In the genomic region with DNA sequence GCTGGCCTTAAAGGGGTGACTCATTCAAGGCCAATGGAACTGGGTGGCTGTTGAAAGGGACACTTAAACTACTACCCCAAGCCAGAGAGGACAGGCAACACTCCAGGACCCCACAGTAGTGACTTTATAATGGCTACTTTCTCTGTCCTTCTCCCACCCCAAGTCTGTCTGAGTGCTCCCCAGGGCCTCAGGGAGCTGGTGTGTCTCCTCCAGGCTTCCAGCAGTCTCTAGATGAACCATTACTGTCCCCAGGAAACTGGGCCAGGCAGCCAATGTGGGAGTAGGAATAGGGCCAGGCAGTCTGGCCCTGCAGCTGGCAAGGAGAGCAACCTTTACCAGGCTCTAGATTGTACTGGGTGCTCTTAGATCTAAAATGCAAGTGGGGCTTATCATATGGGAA, we compare ENCODE assay signal across 13 mouse cellular contexts. TPM values are rescaled to one million over a fixed set of nuclear protein-coding genes. Genes with fewer than 3 reads are reported as not detected.
DNase-seq lines count a peak whose midpoint lies in the region; ATAC-seq and TF ChIP-seq lines count a peak whose summit lies in the region.
"Had no signal": no experiment of that assay in that cellular context is flagged by ENCODE, and none has a peak within 500 bp of the region (broad histone marks: within the 10 kb centered on the region; RNA-seq: fewer than 3 reads in every experiment).

No protein-coding gene starts in this region.

- H3K4me3 ChIP-seq in lung, embryonic 14.5 days (ENCODE audit: low read depth, low read length) = no peak overlapping the region
- no peak overlapping the region for H3K4me3 ChIP-seq in heart, embryonic 10.5 days
- H3K4me3 ChIP-seq in limb, embryonic 15.5 days = no peak overlapping the region
- H3K4me3 ChIP-seq: neural tube, embryonic 13.5 days had no signal

- H3K4me1 ChIP-seq in lung, embryonic 14.5 days (ENCODE audit: insufficient read depth) = peaks cover 12% of the 10 kb centered on the region
- H3K4me1 ChIP-seq in heart, embryonic 10.5 days = peaks cover 36% of the 10 kb centered on the region
- peaks cover 40% of the 10 kb centered on the region for H3K4me1 ChIP-seq in limb, embryonic 15.5 days

- H3K27ac ChIP-seq in lung, embryonic 14.5 days (ENCODE audit: low read depth) = peak overlapping the region; percentile 86
- H3K27ac ChIP-seq in heart, embryonic 10.5 days = peak overlapping the region; percentile 87
- peak overlapping the region; percentile 74 for H3K27ac ChIP-seq in limb, embryonic 15.5 days

- H3K36me3 ChIP-seq in lung, embryonic 14.5 days (ENCODE audit: insufficient read depth) = no peaks in the 10 kb centered on the region
- no peaks in the 10 kb centered on the region for H3K36me3 ChIP-seq in heart, embryonic 10.5 days
- no peaks in the 10 kb centered on the region for H3K36me3 ChIP-seq in limb, embryonic 15.5 days
- H3K36me3 ChIP-seq: neural tube, embryonic 13.5 days had no signal

- peak; percentile 94 for DNase-seq in heart, adult 11 months
- DNase-seq in heart, postnatal 4 days = no peak
- no peak for DNase-seq in lung, embryonic 14.5 days
- no peak for DNase-seq in lung, postnatal 25 days (ENCODE audit: low spot score)
- no peak for DNase-seq in heart, embryonic 10.5 days (ENCODE audit: low spot score)
- no peak for DNase-seq in thymus, adult 18-20 months
- DNase-seq: right cerebral cortex, postnatal 4 days; thymus, postnatal 14 days had no signal

- TF ChIP-seq CTCF in lung, embryonic 14.5 days (IDR thresholded peaks at IDR 0.05; ENCODE audit: low read depth) = no peak

- no peak overlapping the region for H3K9ac ChIP-seq in lung, embryonic 14.5 days
- no peak overlapping the region for H3K9ac ChIP-seq in limb, embryonic 15.5 days

- no peaks in the 10 kb centered on the region for H3K27me3 ChIP-seq in lung, embryonic 14.5 days (ENCODE audit: insufficient read depth, low read length)
- H3K27me3 ChIP-seq in heart, embryonic 10.5 days (ENCODE audit: insufficient read depth, poor library complexity, severe bottlenecking) = no peaks in the 10 kb centered on the region
- no peaks in the 10 kb centered on the region for H3K27me3 ChIP-seq in limb, embryonic 15.5 days
- H3K27me3 ChIP-seq: neural tube, embryonic 13.5 days had no signal

- ATAC-seq in lung, embryonic 14.5 days (ENCODE audit: insufficient read depth) = no peak
- ATAC-seq in limb, embryonic 15.5 days (ENCODE audit: insufficient number of reproducible peaks, low FRiP score, low TSS enrichment, low read depth) = no peak
- no peak for ATAC-seq in megakaryocyte, adult 5-6 weeks (ENCODE audit: poor library complexity, severe bottlenecking)
- ATAC-seq: CD4-positive, CD25-positive, alpha-beta regulatory T cell, adult 4 months had no signal

- H3K9me3 ChIP-seq in lung, embryonic 14.5 days (ENCODE audit: low read depth, low read length) = no peaks in the 10 kb centered on the region
- no peaks in the 10 kb centered on the region for H3K9me3 ChIP-seq in heart, embryonic 10.5 days
- no peaks in the 10 kb centered on the region for H3K9me3 ChIP-seq in limb, embryonic 15.5 days
- H3K9me3 ChIP-seq: neural tube, embryonic 13.5 days had no signal

- H3K4me2 ChIP-seq in lung, embryonic 14.5 days = no peak overlapping the region
- H3K4me2 ChIP-seq in limb, embryonic 15.5 days = no peak overlapping the region
- H3K4me2 ChIP-seq: midbrain, embryonic 11.5 days; neural tube, embryonic 13.5 days had no signal

RNA-seq across cellular contexts. Expression of gene Cops8, which starts 49.0 kb away (rescaled TPM):
- 10 to 100 TPM; 78.6 to 91.6 TPM for total RNA-seq in heart, postnatal 4 days (2021)
- 157 and 163 TPM in 2 replicates for polyA plus RNA-seq in lung, embryonic 14.5 days (2014; fragmentation: Nextera tagmentation; extraction: Ambion mirVana)
- 157 and 170 TPM in 2 replicates for polyA plus RNA-seq in heart, embryonic 10.5 days (2016; fragmentation: Nextera tagmentation; extraction: Ambion mirVana)
- 156 and 160 TPM in 2 replicates for polyA plus RNA-seq in limb, embryonic 15.5 days (2015; fragmentation: Nextera tagmentation; extraction: Ambion mirVana)
- 38.8 and 42.6 TPM in 2 replicates for total RNA-seq in megakaryocyte, adult 5-6 weeks (2015)
- total RNA-seq in megakaryocyte, adult 5-6 weeks (2017) = 61.2 and 64.4 TPM in 2 replicates
